Mouse (Mus musculus): ENCODE data around the gene Ten1.

GRCm38 (mm10) chr11:116254627-116255026 lies 56.0 kb downstream of the Ten1 start:
- TF ChIP-seq CTCF (IDR thresholded peaks at IDR 0.05; ENCODE audit: control insufficient read depth, insufficient read depth, low read length) (no peak), POLR2A (IDR thresholded peaks at IDR 0.05; ENCODE audit: borderline replicate concordance, control insufficient read depth, low read depth, low read length) (no peak)

All from bone marrow, adult 2 months (tissue).